Mouse (Mus musculus) frontal cortex, postnatal 36 days (tissue): ENCODE results near the gene Dnajc27.

ENCODE experiments used
- DNase-seq, 2 experiments: peaks; one replicate each; pipeline ENCODE4 v3.0.0; 2022; ENCODE audit warnings: low spot score in 2 of 2

Gene Dnajc27

GRCm38 (mm10) chr12:4080311-4080710, 2.1 kb upstream of the Dnajc27 start:
- peak; percentile 90 to 91 for DNase-seq

- DNase-seq: no peak
Measured at GRCm38 (mm10) chr12:4083441-4083840, 1.1 kb downstream of the Dnajc27 start.

GRCm38 (mm10) chr12:4107383-4107782, 25.0 kb downstream of the Dnajc27 start:
- peak; percentile 67 to 78 for DNase-seq

- DNase-seq: no peak
Measured at GRCm38 (mm10) chr12:4116132-4116531, 33.7 kb downstream of the Dnajc27 start.

GRCm38 (mm10) chr12:4117136-4117535, 34.8 kb downstream of the Dnajc27 start:
- no peak for DNase-seq

GRCm38 (mm10) chr12:4117579-4117978, 35.2 kb downstream of the Dnajc27 start:
- DNase-seq: peak; percentile 79 to 84

- no peak for DNase-seq
Measured at GRCm38 (mm10) chr12:4127346-4127745, 45.0 kb downstream of the Dnajc27 start.

GRCm38 (mm10) chr12:4132941-4133846, 50.8 kb downstream of the Dnajc27 start, which contains the start of gene Adcy3:
Adcy3 (plus strand) TSS chr12:4133103.
- peak; percentile 65 to 74 for DNase-seq

GRCm38 (mm10) chr12:4133847-4134212, 51.4 kb downstream of the Dnajc27 start:
- DNase-seq: peak; percentile 27 to 32

- DNase-seq: no peak
Measured at GRCm38 (mm10) chr12:4143179-4143578, 60.8 kb downstream of the Dnajc27 start.

GRCm38 (mm10) chr12:4150936-4151335, 68.6 kb downstream of the Dnajc27 start:
- no peak for DNase-seq

- DNase-seq: no peak
Measured at GRCm38 (mm10) chr12:4151969-4152368, 69.6 kb downstream of the Dnajc27 start.

GRCm38 (mm10) chr12:4157466-4157865, 75.1 kb downstream of the Dnajc27 start:
- DNase-seq: no peak

GRCm38 (mm10) chr12:4158179-4158578, 75.8 kb downstream of the Dnajc27 start:
- no peak for DNase-seq

GRCm38 (mm10) chr12:4158868-4159632, 76.7 kb downstream of the Dnajc27 start:
- DNase-seq: no peak
